Mouse (Mus musculus) hindbrain, embryonic 16.5 days (tissue): Measurements from ENCODE around the gene Poln. TPM values are rescaled to one million over a fixed set of nuclear protein-coding genes. Genes with fewer than 3 reads are reported as not detected.

ENCODE experiments used
- ATAC-seq: fragments of 200-750 bp; cut with Nextera tagmentation; 2 replicates; pipeline ENCODE4 v1.8.0; 2017; ENCODE audit warnings: moderate TSS enrichment, moderate library complexity
- H3K27ac ChIP-seq: fragments of 300-500 bp; sonication (generic); 2 replicates; pipeline ENCODE4 v1.5.1; 2014; ENCODE audit warnings: low read depth, mild to moderate bottlenecking, control low read depth, low read length, moderate library complexity
- H3K27me3 ChIP-seq: fragments of 300-500 bp; sonication (generic); replicated peaks from 2 replicates; pipeline ENCODE4 v1.6.1; 2014; ENCODE audit warnings: low read length; ENCODE audit not compliant: control insufficient read depth, insufficient read depth
- H3K36me3 ChIP-seq: fragments of 300-500 bp; sonication (generic); 2 replicates; pipeline ENCODE4 v1.6.1; 2014; ENCODE audit warnings: mild to moderate bottlenecking, low read length, moderate library complexity, mixed read lengths; ENCODE audit not compliant: control insufficient read depth, insufficient read depth
- H3K4me1 ChIP-seq: fragments of 300-500 bp; sonication (generic); 2 replicates; pipeline ENCODE4 v1.6.1; 2014; ENCODE audit warnings: low read depth, low read length; ENCODE audit not compliant: control insufficient read depth, insufficient read depth
- H3K4me2 ChIP-seq: fragments of 300-500 bp; sonication (generic); 2 replicates; pipeline ENCODE4 v1.6.1; 2014; ENCODE audit warnings: mild to moderate bottlenecking, low read length, control low read depth, moderate library complexity
- H3K4me3 ChIP-seq: fragments of 300-500 bp; sonication (generic); 2 replicates; pipeline ENCODE4 v1.5.1; 2014; ENCODE audit warnings: mild to moderate bottlenecking, low read length, control low read depth, moderate library complexity
- H3K9ac ChIP-seq: fragments of 300-500 bp; sonication (generic); 2 replicates; pipeline ENCODE4 v1.6.1; 2014; ENCODE audit warnings: low read depth, mild to moderate bottlenecking, control low read depth, low read length, moderate library complexity
- H3K9me3 ChIP-seq: fragments of 300-500 bp; sonication (generic); 2 replicates; pipeline ENCODE4 v1.6.1; 2014; ENCODE audit warnings: mild to moderate bottlenecking, low read length, moderate library complexity; ENCODE audit not compliant: control insufficient read depth
- WGBS: fragments of 180-500 bp; shearing (Covaris S2); extraction: QIAGEN DNeasy Blood & Tissue Kit; methylation state at CpG from one replicate; pipeline ENCODE4 v1.1.7; 2014; 5-methylcytosine and 5-hydroxymethylcytosine counted together
- polyA plus RNA-seq: library from polyadenylated mRNA; unstranded; fragments of >200 nt; fragmentation: Nextera tagmentation; extraction: Ambion mirVana; gene quantifications from 2 replicates; pipeline ENCODE4 v1.2.1, GENCODE M21; 2015

Gene Poln
- polyA plus RNA-seq, 1 experiment from 2014 or later = 0.20 TPM

DNA sequence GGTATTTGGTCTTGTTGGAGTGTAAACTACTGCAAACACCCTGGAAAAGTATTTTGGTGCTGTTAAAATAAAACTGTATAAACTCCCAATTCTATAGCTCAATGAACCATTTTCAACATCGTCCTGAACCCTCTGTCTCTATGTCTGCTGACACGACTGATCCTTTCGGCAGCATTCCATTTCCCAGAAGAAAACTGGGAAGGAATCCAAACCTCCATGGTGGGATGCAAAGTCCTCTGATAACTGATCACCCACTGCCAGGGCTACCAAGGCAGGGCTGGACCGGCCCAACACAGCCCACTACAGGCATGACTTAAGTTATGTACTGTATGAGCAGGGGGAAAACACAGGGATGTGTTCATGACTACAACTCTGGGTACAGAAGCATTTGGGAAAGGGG is 32.8 kb upstream of the Poln start:
- no peak overlapping the region for H3K27ac ChIP-seq
- no peak for ATAC-seq
- no peaks in the 10 kb centered on the region for H3K4me1 ChIP-seq
- H3K4me3 ChIP-seq = no peak overlapping the region
- no peak overlapping the region for H3K4me2 ChIP-seq
- no peaks in the 10 kb centered on the region for H3K36me3 ChIP-seq
- no peaks in the 10 kb centered on the region for H3K9me3 ChIP-seq
- no peak overlapping the region for H3K9ac ChIP-seq
- no peaks in the 10 kb centered on the region for H3K27me3 ChIP-seq
- WGBS = 75% methylated on average over 4 of the region's 4 CpGs

DNA sequence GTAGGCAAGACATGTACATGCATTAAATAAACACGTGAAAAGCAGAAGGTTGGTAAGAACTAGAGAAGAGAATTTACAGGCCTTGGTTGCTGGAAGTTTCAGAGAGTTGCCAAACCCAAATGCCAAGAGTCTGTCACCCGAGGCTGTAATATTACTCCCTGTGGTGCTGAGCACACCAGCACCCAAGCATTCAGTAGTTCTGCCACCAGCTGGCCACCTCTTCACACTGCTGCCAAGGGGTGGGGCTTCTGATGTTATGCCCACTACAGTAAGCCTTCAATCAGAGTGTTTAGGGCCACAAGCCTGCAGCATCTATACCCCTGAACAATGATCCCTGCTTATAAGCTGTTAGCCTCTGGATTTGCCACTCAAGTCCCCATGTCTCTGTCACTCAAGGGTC is 32.1 kb upstream of the Poln start:
- Histone ChIP-seq H3K27me3 (no peaks in the 10 kb centered on the region), H3K27ac (no peak overlapping the region), H3K36me3 (no peaks in the 10 kb centered on the region), H3K9ac (no peak overlapping the region), H3K4me1 (no peaks in the 10 kb centered on the region), H3K9me3 (no peaks in the 10 kb centered on the region), H3K4me3 (no peak overlapping the region), H3K4me2 (no peak overlapping the region)
- ATAC-seq = no peak
- WGBS = 70% methylated on average over 2 of the region's 2 CpGs

DNA sequence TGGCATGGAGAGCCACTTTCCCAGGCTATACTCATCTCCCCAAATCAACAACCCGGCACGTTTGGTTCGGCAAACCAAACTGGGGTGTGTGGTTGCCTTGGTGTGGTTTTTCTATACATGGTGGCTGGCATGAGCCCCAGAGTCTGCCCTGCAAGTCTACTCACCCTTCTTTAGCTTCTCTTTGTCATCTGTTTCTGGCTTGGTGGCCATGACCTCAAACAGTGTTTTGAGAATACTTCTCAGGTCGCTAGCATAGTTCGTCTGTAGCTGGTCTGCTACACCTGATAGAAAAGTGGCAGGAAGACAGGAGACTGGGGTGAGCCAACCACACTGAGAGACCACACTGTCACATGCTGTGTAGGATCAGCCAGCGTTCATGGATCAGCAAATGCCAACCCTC is 29.4 kb upstream of the Poln start:
- H3K27me3 ChIP-seq = no peaks in the 10 kb centered on the region
- no peak overlapping the region for H3K4me3 ChIP-seq
- 92% methylated on average over 6 of the region's 6 CpGs for WGBS
- no peaks in the 10 kb centered on the region for H3K4me1 ChIP-seq
- no peak overlapping the region for H3K4me2 ChIP-seq
- H3K27ac ChIP-seq = no peak overlapping the region
- no peaks in the 10 kb centered on the region for H3K36me3 ChIP-seq
- no peak for ATAC-seq
- no peaks in the 10 kb centered on the region for H3K9me3 ChIP-seq
- H3K9ac ChIP-seq = no peak overlapping the region

DNA sequence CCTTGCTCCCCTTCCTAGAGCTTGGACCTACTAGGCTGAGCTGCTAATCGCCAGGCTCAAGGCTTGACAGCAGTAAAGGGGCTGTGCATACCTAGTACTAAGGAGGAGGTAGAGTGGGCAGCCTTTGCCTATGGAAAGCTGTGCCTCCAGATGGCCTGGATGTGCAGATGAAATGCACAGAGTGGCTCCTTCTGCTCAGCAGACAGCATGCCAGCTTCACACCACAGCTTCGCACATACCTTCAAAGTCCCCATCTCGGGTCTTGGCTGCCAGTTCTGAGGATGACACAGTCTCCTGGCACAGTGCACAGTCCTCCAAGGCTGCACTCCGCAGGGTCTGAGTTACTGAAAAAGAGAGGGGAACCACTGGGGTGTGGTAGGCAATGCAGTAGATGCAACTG is 28.0 kb upstream of the Poln start:
- Histone ChIP-seq H3K36me3 (no peaks in the 10 kb centered on the region), H3K27me3 (no peaks in the 10 kb centered on the region), H3K4me3 (no peak overlapping the region), H3K4me2 (no peak overlapping the region), H3K27ac (no peak overlapping the region), H3K9me3 (no peaks in the 10 kb centered on the region), H3K9ac (no peak overlapping the region), H3K4me1 (no peaks in the 10 kb centered on the region)
- WGBS = 70% methylated on average over 4 of the region's 4 CpGs
- ATAC-seq = peak; percentile 58; the same call in 1 of the 2 replicates

DNA sequence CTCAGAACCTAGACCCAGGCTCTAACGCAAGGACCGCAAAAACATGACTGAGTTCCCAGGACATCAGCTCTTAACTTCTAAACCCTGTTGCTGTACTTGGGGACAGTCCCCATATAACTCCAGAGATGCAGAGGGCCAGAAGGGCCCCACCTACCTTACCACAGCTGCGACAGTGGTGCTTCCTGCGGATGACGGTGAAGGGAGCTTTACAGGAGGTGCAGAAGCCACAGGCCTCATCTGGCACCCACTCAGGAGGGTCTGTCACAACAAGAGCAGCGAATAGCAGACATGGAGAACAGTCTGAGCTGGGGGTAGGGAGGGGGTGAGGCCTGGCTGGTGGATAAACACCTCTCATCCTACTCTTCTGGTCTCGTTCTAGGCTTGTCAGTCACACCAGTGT is 27.2 kb upstream of the Poln start:
- no peak overlapping the region for H3K4me3 ChIP-seq
- H3K9ac ChIP-seq = no peak overlapping the region
- no peak for ATAC-seq
- no peaks in the 10 kb centered on the region for H3K36me3 ChIP-seq
- no peaks in the 10 kb centered on the region for H3K4me1 ChIP-seq
- 79% methylated on average over 7 of the region's 7 CpGs for WGBS
- H3K4me2 ChIP-seq = no peak overlapping the region
- H3K27ac ChIP-seq = no peak overlapping the region
- no peaks in the 10 kb centered on the region for H3K9me3 ChIP-seq
- H3K27me3 ChIP-seq = no peaks in the 10 kb centered on the region

DNA sequence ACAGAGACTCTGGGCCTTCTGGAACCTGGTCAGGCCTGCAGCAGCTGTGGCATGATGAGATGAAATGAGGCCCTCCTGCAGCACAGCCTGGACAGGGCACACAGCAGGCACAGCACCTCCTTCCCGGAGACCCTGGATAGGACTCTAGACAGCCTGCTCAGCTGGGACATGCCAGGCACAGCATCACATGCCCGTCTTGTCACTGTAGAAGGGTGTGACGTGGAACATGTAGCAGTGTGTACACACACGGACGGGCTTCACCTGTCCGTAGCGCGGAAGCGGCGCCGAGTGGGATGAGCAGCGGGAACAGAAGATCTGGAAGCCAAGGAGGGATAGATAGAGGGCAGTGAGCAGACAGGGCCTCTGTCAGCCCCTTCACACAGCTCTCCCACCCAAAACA is 26.5 kb upstream of the Poln start:
- Histone ChIP-seq H3K27ac (no peak overlapping the region), H3K36me3 (no peaks in the 10 kb centered on the region), H3K4me1 (no peaks in the 10 kb centered on the region), H3K27me3 (no peaks in the 10 kb centered on the region), H3K4me2 (no peak overlapping the region), H3K9ac (no peak overlapping the region), H3K9me3 (no peaks in the 10 kb centered on the region), H3K4me3 (no peak overlapping the region)
- no peak for ATAC-seq
- WGBS = 91% methylated on average over 12 of the region's 12 CpGs

DNA sequence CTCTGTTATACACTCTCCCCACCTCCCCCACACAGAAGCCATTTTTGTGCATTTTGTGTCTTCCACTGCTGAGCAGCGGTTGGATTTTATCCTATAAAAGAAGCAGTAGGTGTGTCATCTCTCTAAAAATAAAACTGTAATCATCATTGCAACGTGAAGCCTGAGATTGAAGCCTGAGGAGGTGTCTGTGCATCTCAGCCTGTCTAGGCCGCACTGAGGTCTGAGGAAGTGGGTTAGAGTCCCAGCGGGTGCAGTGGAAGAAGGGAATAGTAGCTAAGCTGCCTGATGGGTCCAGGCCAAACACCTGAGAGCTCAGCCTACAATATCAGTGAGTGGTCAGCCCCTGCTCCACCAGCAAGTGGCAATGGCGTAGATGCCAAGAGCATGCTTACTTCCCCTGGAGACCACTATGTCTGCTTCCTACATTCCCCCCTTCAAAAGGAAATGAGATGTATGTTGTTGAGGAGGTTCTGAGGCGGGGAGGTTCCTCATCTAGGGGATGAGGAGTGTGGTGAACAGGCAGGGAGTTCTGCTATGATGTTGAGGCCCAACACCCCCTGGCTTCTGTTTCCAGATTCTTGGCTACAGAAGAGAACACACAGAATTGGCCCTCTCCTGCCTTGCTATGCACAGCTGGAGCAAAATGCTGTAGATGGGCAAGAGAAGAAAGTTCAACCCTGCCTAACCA is 25.9 kb upstream of the Poln start:
- Histone ChIP-seq H3K36me3 (no peaks in the 10 kb centered on the region), H3K9me3 (no peaks in the 10 kb centered on the region), H3K27me3 (no peaks in the 10 kb centered on the region), H3K4me2 (no peak overlapping the region), H3K4me3 (no peak overlapping the region), H3K27ac (no peak overlapping the region), H3K9ac (no peak overlapping the region), H3K4me1 (no peaks in the 10 kb centered on the region)
- 86% methylated on average over 6 of the region's 6 CpGs for WGBS
- ATAC-seq = no peak

DNA sequence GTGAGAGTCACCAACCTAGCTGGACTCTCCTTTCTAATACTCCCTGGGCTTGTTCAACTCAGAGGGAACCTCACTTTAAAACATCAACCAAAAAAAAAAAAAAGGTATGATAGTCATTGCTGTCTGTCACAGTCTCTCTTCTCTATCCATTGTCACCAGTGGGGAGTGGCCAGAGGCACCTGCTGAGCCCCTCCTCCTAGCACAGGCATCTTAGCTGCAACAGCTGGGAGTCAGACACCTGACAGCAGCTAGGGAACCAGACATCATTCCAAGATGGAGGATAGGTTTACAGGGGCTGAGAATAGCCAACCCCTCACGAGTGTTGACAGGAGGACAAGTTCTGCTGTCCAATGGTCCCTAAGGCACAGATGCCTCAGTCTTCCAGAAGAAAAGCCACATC is 25.2 kb upstream of the Poln start:
- no peaks in the 10 kb centered on the region for H3K4me1 ChIP-seq
- no peak overlapping the region for H3K9ac ChIP-seq
- no peak overlapping the region for H3K27ac ChIP-seq
- WGBS = 60% methylated on average over 1 of the region's 1 CpGs
- no peaks in the 10 kb centered on the region for H3K9me3 ChIP-seq
- H3K36me3 ChIP-seq = no peaks in the 10 kb centered on the region
- H3K27me3 ChIP-seq = no peaks in the 10 kb centered on the region
- H3K4me2 ChIP-seq = no peak overlapping the region
- no peak overlapping the region for H3K4me3 ChIP-seq
- no peak for ATAC-seq

DNA sequence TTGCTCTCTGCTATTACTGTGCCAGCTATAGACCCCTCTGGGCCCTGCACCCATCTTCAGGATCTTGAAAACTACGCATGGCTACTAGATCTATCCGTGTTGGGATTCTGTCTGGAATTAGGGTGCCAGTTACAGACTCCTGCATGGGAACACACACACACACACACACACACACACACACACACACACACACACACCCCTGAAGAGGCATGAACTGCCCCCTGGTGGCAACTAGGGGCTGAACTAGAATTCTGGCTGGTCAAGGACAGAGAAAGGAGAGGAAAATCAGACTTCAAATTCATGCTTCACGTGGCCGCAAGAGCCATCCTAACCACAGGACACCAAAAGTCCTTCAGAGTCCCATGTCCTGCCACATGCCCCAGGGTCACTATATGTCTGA is 22.6 kb upstream of the Poln start:
- H3K9ac ChIP-seq = no peak overlapping the region
- no peaks in the 10 kb centered on the region for H3K36me3 ChIP-seq
- H3K4me1 ChIP-seq = peaks cover 8% of the 10 kb centered on the region
- ATAC-seq = no peak
- no peaks in the 10 kb centered on the region for H3K27me3 ChIP-seq
- H3K4me3 ChIP-seq = no peak overlapping the region
- no peak overlapping the region for H3K4me2 ChIP-seq
- no peak overlapping the region for H3K27ac ChIP-seq
- WGBS = 70% methylated on average over 4 of the region's 4 CpGs
- no peaks in the 10 kb centered on the region for H3K9me3 ChIP-seq

DNA sequence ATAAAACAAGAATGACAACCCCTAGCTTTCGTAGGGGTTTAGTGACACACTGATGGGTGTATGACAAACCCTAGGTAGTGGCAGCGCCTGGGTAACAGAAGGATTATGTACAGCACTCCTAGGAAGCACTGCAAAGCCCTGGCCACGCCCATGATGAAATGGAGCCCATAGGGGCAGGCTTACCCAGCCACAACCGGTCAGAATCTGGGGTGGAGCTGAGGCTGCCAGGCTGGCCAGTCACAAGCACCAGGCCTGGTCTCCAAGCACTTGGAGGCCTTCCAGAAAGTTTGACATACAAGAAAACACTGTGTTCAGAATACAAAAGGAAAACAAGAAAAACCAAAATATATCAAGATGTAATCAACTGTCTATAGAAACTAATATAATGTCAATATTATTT is 21.8 kb upstream of the Poln start:
- no peaks in the 10 kb centered on the region for H3K36me3 ChIP-seq
- no peaks in the 10 kb centered on the region for H3K9me3 ChIP-seq
- no peak overlapping the region for H3K9ac ChIP-seq
- no peak overlapping the region for H3K27ac ChIP-seq
- H3K4me1 ChIP-seq = peaks cover 15% of the 10 kb centered on the region
- 54% methylated on average over 4 of the region's 4 CpGs for WGBS
- H3K27me3 ChIP-seq = no peaks in the 10 kb centered on the region
- H3K4me3 ChIP-seq = no peak overlapping the region
- no peak overlapping the region for H3K4me2 ChIP-seq
- ATAC-seq = no peak
